Mouse (Mus musculus) bone marrow macrophage, adult 2 months (primary cell): ENCODE measurements around the gene Celsr2. TPM values are rescaled to one million over a fixed set of nuclear protein-coding genes. Genes with fewer than 3 reads are reported as not detected.

Source experiments
- H3K27ac ChIP-seq: 2 replicates; pipeline ENCODE4 v1.5.1; 2012; ENCODE audit warnings: low read depth, low read length; ENCODE audit not compliant: insufficient read depth
- H3K4me1 ChIP-seq: 2 replicates; pipeline ENCODE4 v1.6.1; 2012; ENCODE audit warnings: low read length; ENCODE audit not compliant: control insufficient read depth, insufficient read depth
- H3K4me3 ChIP-seq: 2 replicates; pipeline ENCODE4 v1.5.1; 2012; ENCODE audit warnings: mild to moderate bottlenecking, low read length, moderate library complexity; ENCODE audit not compliant: insufficient read depth
- CTCF ChIP-seq: IDR thresholded peaks from 2 replicates; pipeline ENCODE4 v1.5.1; 2012; ENCODE audit warnings: low read depth, mild to moderate bottlenecking, low read length, moderate library complexity
- POLR2A ChIP-seq: IDR thresholded peaks from 2 replicates; pipeline ENCODE4 v1.6.1; 2012; ENCODE audit warnings: mild to moderate bottlenecking, low read depth, low read length, borderline replicate concordance
- polyA plus RNA-seq: library from polyadenylated mRNA; stranded (reverse); fragments of >200 nt; gene quantifications from 2 replicates; pipeline ENCODE4 v1.2.4, GENCODE M21; 2012; ENCODE audit not compliant: missing spikeins, insufficient read depth, insufficient read length

Celsr2 gene
- polyA plus RNA-seq, 1 experiment = 1.3 TPM

GRCm38 (mm10) chr3:108401692-108402527 is 13.4 kb downstream of the Celsr2 start:
- H3K4me3 ChIP-seq = no peak overlapping the region
- no peak for TF ChIP-seq POLR2A
- peak; percentile 98 for TF ChIP-seq CTCF
- no peaks in the 10 kb centered on the region for H3K4me1 ChIP-seq
- H3K27ac ChIP-seq = no peak overlapping the region

GRCm38 (mm10) chr3:108400442-108400841 is 14.9 kb downstream of the Celsr2 start:
- Histone ChIP-seq H3K27ac (no peak overlapping the region), H3K4me1 (no peaks in the 10 kb centered on the region), H3K4me3 (no peak overlapping the region)
- TF ChIP-seq CTCF (no peak), POLR2A (no peak)

DNA sequence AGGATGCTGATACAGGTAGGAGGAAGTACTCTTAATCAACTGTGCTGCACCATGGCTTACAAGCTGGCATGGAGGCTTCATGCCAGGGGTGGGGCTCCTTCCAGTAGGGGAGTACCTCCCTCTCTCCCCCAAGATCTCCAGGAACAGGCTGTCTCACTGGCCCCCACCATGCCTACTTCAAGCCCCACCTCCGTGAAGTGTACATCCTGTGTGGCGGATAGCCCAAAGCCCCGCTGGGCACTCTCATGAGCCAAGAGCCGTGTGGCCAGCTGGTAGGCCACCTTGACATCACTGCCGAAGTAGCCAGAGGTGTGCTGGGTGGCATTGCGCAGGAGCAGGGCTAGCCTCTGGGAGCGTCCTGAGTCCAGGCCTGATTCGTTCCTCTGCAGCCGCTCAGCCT is 17.1 kb downstream of the Celsr2 start:
- Histone ChIP-seq H3K4me1 (no peaks in the 10 kb centered on the region), H3K4me3 (no peak overlapping the region), H3K27ac (no peak overlapping the region)
- no peak for TF ChIP-seq POLR2A
- no peak for TF ChIP-seq CTCF

DNA sequence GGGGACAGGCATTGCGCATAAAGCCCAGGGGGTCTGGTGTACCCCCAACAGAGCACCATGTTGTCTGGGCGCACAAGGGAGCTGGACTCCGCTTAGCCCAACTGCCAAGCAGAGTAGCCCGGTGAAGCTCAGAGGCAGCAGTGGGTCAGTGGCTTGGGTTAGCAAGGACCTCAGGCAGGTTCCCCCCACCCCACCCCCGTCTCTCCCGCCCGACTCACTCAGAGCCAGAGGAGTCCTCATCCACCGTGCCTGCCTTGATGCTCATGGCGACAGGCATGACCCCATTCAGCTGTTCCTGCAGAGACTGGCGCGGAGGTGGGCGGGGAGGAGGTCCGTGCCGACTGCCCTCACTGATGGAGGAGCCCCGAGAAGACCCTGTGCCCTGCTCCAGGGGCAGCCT is 22.6 kb downstream of the Celsr2 start:
- Histone ChIP-seq H3K4me1 (no peaks in the 10 kb centered on the region), H3K4me3 (no peak overlapping the region), H3K27ac (no peak overlapping the region)
- TF ChIP-seq CTCF (no peak), POLR2A (no peak)

DNA sequence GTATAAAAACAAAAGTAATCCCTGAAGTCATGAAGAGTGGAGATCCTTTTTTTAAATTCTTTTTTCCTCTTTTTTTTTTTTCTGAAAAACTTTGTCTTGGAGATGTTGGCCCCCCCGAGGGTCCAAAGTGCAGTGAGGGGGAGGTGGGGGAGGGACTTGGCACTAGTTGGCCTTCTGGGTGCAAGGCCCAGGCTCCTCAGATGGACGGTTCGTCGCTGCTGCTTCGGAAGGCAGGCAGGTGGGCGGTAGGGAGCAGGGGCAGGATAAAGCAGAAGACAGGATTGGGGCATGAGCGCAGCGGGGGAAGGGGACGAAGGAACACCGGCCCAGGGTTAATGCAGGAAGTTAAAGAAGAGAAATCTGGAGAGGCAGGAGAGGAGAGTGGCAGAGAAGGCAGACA is 23.1 kb downstream of the Celsr2 start:
- Histone ChIP-seq H3K4me3 (no peak overlapping the region), H3K4me1 (no peaks in the 10 kb centered on the region), H3K27ac (no peak overlapping the region)
- no peak for TF ChIP-seq POLR2A
- TF ChIP-seq CTCF = no peak

DNA sequence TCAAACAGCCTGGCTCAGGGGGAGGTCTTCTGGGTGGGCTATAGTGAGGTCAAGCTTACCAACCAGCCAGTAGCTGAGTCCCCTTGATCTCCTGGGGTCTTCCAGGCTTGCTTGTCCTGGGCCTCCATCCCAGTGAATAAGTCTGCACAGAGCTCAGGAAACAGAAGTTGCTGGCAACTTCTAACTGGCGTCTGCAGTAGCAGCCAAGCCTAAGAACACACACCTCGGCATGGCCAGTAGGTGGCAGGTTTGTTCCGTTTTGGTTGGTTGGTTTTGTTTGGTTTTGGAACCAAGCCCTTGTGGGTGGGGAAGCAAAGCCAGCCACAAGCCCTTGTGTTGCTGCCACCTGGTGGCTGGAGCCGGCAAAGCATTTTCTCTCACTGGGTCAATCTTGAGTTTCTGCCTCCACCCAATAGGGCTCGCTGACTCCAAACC is 26.2 kb downstream of the Celsr2 start:
- H3K27ac ChIP-seq = no peak overlapping the region
- peaks cover 11% of the 10 kb centered on the region for H3K4me1 ChIP-seq
- H3K4me3 ChIP-seq = no peak overlapping the region
- peak; percentile 93 for TF ChIP-seq CTCF
- no peak for TF ChIP-seq POLR2A

- no peak overlapping the region for H3K27ac ChIP-seq
- no peak overlapping the region for H3K4me3 ChIP-seq
- peaks cover 22% of the 10 kb centered on the region for H3K4me1 ChIP-seq
- TF ChIP-seq CTCF (no peak), POLR2A (no peak)
Observed at GRCm38 (mm10) chr3:108386186-108386585, 29.2 kb downstream of the Celsr2 start.

- TF ChIP-seq CTCF (no peak), POLR2A (no peak)
- peak overlapping the region; percentile 94 for H3K4me3 ChIP-seq
- H3K27ac ChIP-seq = no peak overlapping the region
- H3K4me1 ChIP-seq = peaks cover 22% of the 10 kb centered on the region
Observed at GRCm38 (mm10) chr3:108384425-108384824, 30.9 kb downstream of the Celsr2 start.

DNA sequence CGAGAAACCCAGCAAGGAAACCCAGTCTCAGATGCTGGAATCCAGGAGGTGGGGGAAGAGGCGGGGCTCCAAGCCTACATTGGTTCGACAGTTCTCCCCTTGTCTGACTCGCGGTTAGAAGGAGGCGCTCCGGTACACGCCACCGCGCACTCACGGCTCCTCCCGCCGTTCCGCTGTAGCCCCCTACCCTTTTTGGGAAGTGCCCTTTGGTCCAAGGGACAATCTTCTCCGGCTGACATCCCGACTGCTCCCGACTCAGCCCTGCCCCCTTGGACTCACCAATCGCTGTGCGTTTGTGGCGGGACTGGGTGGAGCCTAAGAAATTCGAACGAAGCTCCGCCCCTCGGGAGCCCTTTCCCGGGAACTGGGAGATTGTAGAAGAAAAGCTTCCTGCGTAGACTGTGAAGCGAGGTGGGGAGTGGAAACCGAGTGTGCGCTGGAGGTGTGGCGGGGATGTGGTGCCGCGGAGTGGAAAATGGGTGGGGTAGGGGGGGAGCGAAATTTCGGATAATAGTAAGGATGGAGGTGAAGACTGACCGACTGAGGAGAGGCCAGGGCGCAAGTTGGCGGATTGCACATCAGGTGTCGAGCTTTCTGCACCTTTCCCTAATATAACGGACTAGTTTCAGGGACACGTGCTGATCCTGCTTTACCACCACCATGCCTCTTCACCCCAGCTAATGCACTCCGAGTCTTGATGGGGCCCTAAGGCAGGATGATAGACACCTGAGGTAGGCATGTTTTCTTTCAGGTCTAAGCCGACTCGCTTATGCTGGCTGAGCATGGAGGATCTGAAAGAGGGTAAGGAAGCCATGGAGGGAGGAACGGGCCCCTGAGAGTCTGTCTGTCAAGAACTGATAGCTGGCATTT is 31.6 kb downstream of the Celsr2 start, which contains the start of gene Psrc1:
TSS of gene Psrc1 (plus strand) at position 355 of the 870 bp plus-strand sequence.
- Histone ChIP-seq H3K27ac (peak within 1 kb of the TSS; percentile 68), H3K4me3 (peak within 1 kb of the TSS; percentile 94), H3K4me1 (peaks cover 22% of the 10 kb centered on the region)
- TF ChIP-seq POLR2A (no peak), CTCF (no peak)
